Mouse (Mus musculus) C2C12 (cell line): ENCODE measurements around the gene Fam172a. TPM values are rescaled to one million over a fixed set of nuclear protein-coding genes. Genes with fewer than 3 reads are reported as not detected.

Experiments
- H3K27me3 ChIP-seq: one replicate; pipeline ENCODE4 v1.6.1; 2011; ENCODE audit not compliant: control insufficient read depth, insufficient read depth, insufficient read length
- H3K36me3 ChIP-seq: one replicate; pipeline ENCODE4 v1.6.1; 2011; ENCODE audit not compliant: control insufficient read depth, insufficient read depth
- H3K4me3 ChIP-seq: one replicate; pipeline ENCODE4 v1.5.1; 2011; ENCODE audit warnings: mild to moderate bottlenecking, control low read depth; ENCODE audit not compliant: poor library complexity, insufficient read depth, severe bottlenecking
- H3K79me2 ChIP-seq: one replicate; pipeline ENCODE4 v1.6.1; 2011; ENCODE audit not compliant: control insufficient read depth, insufficient read depth
- H3K79me3 ChIP-seq: one replicate; pipeline ENCODE4 v1.6.1; 2011; ENCODE audit warnings: low read depth, control low read depth
- H3ac ChIP-seq: one replicate; pipeline ENCODE3; 2011; ENCODE audit warnings: low read depth; ENCODE audit not compliant: control insufficient read depth, insufficient read length
- CEBPB ChIP-seq: IDR thresholded peaks from one replicate; pipeline ENCODE4 v1.6.1; 2011; ENCODE audit warnings: low read depth, mild to moderate bottlenecking, control low read depth, moderate library complexity
- CTCF ChIP-seq: IDR thresholded peaks from one replicate; pipeline ENCODE4 v1.5.1; 2011; ENCODE audit not compliant: control insufficient read depth, insufficient read depth, insufficient read length
- FOSL1 ChIP-seq: IDR thresholded peaks from one replicate; pipeline ENCODE4 v1.8.0; 2011; ENCODE audit warnings: mild to moderate bottlenecking, low read length; ENCODE audit not compliant: poor library complexity, insufficient read depth, severe bottlenecking
- MAX ChIP-seq: IDR thresholded peaks from one replicate; pipeline ENCODE4 v1.6.1; 2011; ENCODE audit warnings: mild to moderate bottlenecking, control low read depth
- MYOD1 ChIP-seq: IDR thresholded peaks from one replicate; pipeline ENCODE4 v1.6.1; 2011; ENCODE audit warnings: low read depth; ENCODE audit not compliant: control insufficient read depth, insufficient read length
- MYOG ChIP-seq: IDR thresholded peaks from one replicate; pipeline ENCODE4 v1.6.1; 2011; ENCODE audit not compliant: control insufficient read depth, insufficient read length; ENCODE audit errors: extremely low read depth
- USF1 ChIP-seq: IDR thresholded peaks from one replicate; pipeline ENCODE4 v1.6.1; 2011; ENCODE audit warnings: low read depth, mild to moderate bottlenecking, control low read depth, moderate library complexity
- polyA plus RNA-seq: library from polyadenylated mRNA; unstranded; fragments of >200 nt; fragmentation: generic; extraction: Trizol; gene quantifications from one replicate; pipeline ENCODE4 v1.2.1, GENCODE M21; 2012; ENCODE audit warnings: missing spikeins

Gene Fam172a
- polyA plus RNA-seq, 1 experiment, result 4.9 TPM

DNA sequence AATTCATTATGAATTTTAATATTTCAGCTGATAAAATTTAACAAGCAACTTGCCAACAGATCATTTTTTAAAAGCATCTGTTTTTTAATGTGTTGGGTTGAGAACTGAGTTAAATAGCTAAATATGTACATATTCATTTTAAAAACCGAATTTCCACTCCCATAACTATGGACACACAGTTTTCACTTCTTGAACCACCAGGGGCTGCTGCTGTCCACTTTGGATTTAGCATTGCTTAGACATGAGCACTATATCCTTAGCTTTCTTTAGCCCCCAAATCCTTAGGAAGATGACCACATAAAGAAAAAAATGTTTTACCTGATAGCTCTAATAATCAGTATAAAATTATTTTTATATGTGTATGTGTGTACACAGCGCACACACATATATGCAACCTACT is 207.4 kb downstream of the Fam172a start:
- no peaks in the 10 kb centered on the region for H3K79me3 ChIP-seq
- H3K4me3 ChIP-seq, result no peak overlapping the region
- no peak overlapping the region for H3ac ChIP-seq
- H3K36me3 ChIP-seq, result no peaks in the 10 kb centered on the region
- no peaks in the 10 kb centered on the region for H3K79me2 ChIP-seq
- H3K27me3 ChIP-seq, result no peaks in the 10 kb centered on the region
- TF ChIP-seq USF1 (no peak), MAX (no peak), MYOG (no peak), FOSL1 (no peak), CEBPB (no peak), MYOD1 (no peak), CTCF (no peak)

DNA sequence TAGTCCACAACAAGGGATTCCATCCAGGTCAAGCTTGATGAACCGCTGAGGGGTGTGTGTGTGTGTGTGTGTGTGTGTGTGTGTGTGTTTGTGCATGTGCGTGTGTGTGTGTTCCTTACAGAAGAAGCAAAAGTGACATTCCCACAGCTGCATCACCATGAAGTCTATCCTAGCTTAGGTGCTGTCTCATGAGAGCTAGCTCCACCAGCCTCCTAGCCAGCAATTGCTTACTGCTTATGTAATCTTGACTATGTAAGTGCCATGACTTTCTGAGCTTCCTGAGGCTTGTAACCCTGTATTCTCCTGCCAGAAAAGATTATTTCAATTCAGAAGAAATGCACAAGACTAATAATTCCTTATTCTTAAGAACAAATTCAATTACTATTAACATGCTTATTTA is 221.0 kb downstream of the Fam172a start:
- H3K27me3 ChIP-seq, result no peaks in the 10 kb centered on the region
- TF ChIP-seq CEBPB, result no peak
- no peak for TF ChIP-seq MYOD1
- TF ChIP-seq CTCF, result no peak
- TF ChIP-seq MYOG, result no peak
- TF ChIP-seq USF1, result no peak
- no peak for TF ChIP-seq MAX
- TF ChIP-seq FOSL1, result no peak

DNA sequence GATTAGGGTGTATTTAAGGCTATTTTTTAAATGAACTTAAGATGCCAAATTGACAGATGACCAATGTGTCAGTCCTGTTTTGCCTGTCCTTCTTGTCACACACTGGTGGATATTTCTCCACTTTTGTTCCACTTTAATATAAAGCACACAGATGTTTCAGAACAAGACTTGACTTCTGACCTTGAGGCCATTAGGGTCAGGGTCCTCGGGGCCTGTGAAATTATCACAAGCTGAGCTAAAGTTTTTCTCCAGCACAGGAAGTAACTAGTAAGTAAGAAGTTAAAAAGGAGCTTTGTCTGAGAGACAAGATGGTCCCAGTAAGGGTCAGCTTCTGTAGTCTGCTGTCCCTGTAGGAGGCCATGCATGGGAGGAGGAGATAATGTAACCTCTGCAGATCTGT is 255.8 kb downstream of the Fam172a start:
- no peak for TF ChIP-seq MAX
- TF ChIP-seq MYOG, result no peak
- TF ChIP-seq CTCF, result no peak
- no peak for TF ChIP-seq MYOD1
- no peak for TF ChIP-seq CEBPB
- no peak for TF ChIP-seq USF1
- TF ChIP-seq FOSL1, result no peak
- Histone ChIP-seq H3K27me3 (no peaks in the 10 kb centered on the region), H3K79me3 (no peaks in the 10 kb centered on the region), H3K79me2 (no peaks in the 10 kb centered on the region), H3K36me3 (no peaks in the 10 kb centered on the region), H3ac (no peak overlapping the region), H3K4me3 (no peak overlapping the region)

More for the DNA sequence above, 221.0 kb downstream of the Fam172a start:
- Histone ChIP-seq H3K36me3 (no peaks in the 10 kb centered on the region), H3ac (no peak overlapping the region), H3K79me2 (no peaks in the 10 kb centered on the region), H3K4me3 (no peak overlapping the region), H3K79me3 (no peaks in the 10 kb centered on the region)

- H3ac ChIP-seq, result no peak overlapping the region
- H3K79me2 ChIP-seq, result no peaks in the 10 kb centered on the region
- H3K4me3 ChIP-seq, result no peak overlapping the region
- H3K79me3 ChIP-seq, result no peaks in the 10 kb centered on the region
- no peaks in the 10 kb centered on the region for H3K27me3 ChIP-seq
- TF ChIP-seq CEBPB, result no peak
- no peak for TF ChIP-seq MYOG
- no peak for TF ChIP-seq CTCF
- no peak for TF ChIP-seq USF1
- TF ChIP-seq FOSL1, result no peak
- no peak for TF ChIP-seq MYOD1
- TF ChIP-seq MAX, result no peak
- H3K36me3 ChIP-seq, result no peaks in the 10 kb centered on the region
These were observed 257.9 kb downstream of the Fam172a start for GRCm38 (mm10) chr13:77959493-77960272.

DNA sequence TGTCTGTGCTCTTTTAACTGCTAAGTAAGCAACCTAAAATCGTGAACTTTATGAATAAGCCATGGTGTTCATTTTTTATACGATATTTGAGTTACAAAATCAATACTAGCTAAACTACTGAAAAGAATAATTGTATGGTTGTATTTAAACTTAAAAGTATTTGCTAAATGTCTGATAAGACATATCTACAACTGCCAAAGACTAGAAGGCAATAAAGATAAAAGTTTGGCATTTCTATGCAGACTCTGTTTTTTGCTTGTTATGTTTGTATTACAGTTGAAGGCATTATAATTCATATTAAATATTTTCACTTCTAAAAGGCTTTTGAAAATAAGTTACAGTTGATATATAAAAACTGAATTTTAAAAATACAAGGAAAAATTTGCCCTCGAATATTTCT is 274.4 kb downstream of the Fam172a start:
- H3K79me3 ChIP-seq, result no peaks in the 10 kb centered on the region
- TF ChIP-seq MAX, result no peak
- H3K27me3 ChIP-seq, result no peaks in the 10 kb centered on the region
- no peak overlapping the region for H3ac ChIP-seq
- no peak overlapping the region for H3K4me3 ChIP-seq
- H3K36me3 ChIP-seq, result no peaks in the 10 kb centered on the region
- no peaks in the 10 kb centered on the region for H3K79me2 ChIP-seq

GRCm38 (mm10) chr13:77977121-77977520 is 275.3 kb downstream of the Fam172a start:
- no peak for TF ChIP-seq MAX
- no peak for TF ChIP-seq FOSL1
- TF ChIP-seq CEBPB, result no peak
- no peak for TF ChIP-seq USF1
- TF ChIP-seq CTCF, result no peak
- TF ChIP-seq MYOD1, result no peak
- no peak for TF ChIP-seq MYOG
- H3K4me3 ChIP-seq, result no peak overlapping the region

More at GRCm38 (mm10) chr13:77977121-77977520, 275.3 kb downstream of the Fam172a start:
- H3K36me3 ChIP-seq, result no peaks in the 10 kb centered on the region
- H3K79me2 ChIP-seq, result no peaks in the 10 kb centered on the region
- no peak overlapping the region for H3ac ChIP-seq
- H3K79me3 ChIP-seq, result no peaks in the 10 kb centered on the region
- H3K27me3 ChIP-seq, result no peaks in the 10 kb centered on the region
